Mouse (Mus musculus): Measurements from ENCODE around the gene Gm20696.

GRCm38 (mm10) chr6:99527457-99528105 lies 139.0 kb downstream of the Gm20696 start:
- TF ChIP-seq POLR2A (IDR thresholded peaks at IDR 0.05; ENCODE audit: low read depth, low read length) (no peak), CTCF (IDR thresholded peaks at IDR 0.05; ENCODE audit: extremely low read depth, insufficient read depth, insufficient read length, insufficient replicate concordance) (no peak)
